Mouse (Mus musculus): ENCODE measurements around the gene Gm19426. TPM values are rescaled to one million over a fixed set of nuclear protein-coding genes. Genes with fewer than 3 reads are reported as not detected.

Gene Gm19426
- not detected for polyA plus RNA-seq (2015; fragmentation: Illumina TruSeq; extraction: RNeasy Lipid Tissue Mini Kit (QIAGEN cat#74804); ENCODE audit: insufficient read depth, low replicate concordance)

GRCm38 (mm10) chr2:84743561-84743960 lies at the start of gene Gm19426:
Gene Gm19426, minus strand, starts transcription at chr2:84743655.

GRCm38 (mm10) chr2:84775241-84775640 lies 31.8 kb upstream of the Gm19426 start, which contains the start of gene Serping1:
Gene Serping1, minus strand, starts transcription at chr2:84775444.

GRCm38 (mm10) chr2:84733579-84734300 lies 9.7 kb downstream of the Gm19426 start, which contains the start of gene Ypel4:
Gene Ypel4, plus strand, starts transcription at chr2:84734058.

GRCm38 (mm10) chr2:84727172-84727858 lies 16.1 kb downstream of the Gm19426 start, which contains the start of gene Clp1:
Gene Clp1, minus strand, starts transcription at chr2:84727350.

GRCm38 (mm10) chr2:84714811-84715561 lies 28.5 kb downstream of the Gm19426 start, which contains the start of gene Zdhhc5:
Gene Zdhhc5, minus strand, starts transcription at chr2:84715180.

Other genes with a start within 250 kb of the Gm19426 start
- 54.6 TPM for gene Ctnnd1, start 92.9 kb downstream of the Gm19426 start, polyA plus RNA-seq (2015; fragmentation: Illumina TruSeq; extraction: RNeasy Lipid Tissue Mini Kit (QIAGEN cat#74804); ENCODE audit: insufficient read depth, low replicate concordance)
- 0.07 TPM for gene Btbd18, start 84.6 kb downstream of the Gm19426 start, polyA plus RNA-seq (2015; fragmentation: Illumina TruSeq; extraction: RNeasy Lipid Tissue Mini Kit (QIAGEN cat#74804); ENCODE audit: insufficient read depth, low replicate concordance)
- gene Selenoh, start 72.9 kb downstream of the Gm19426 start, polyA plus RNA-seq (2015; fragmentation: Illumina TruSeq; extraction: RNeasy Lipid Tissue Mini Kit (QIAGEN cat#74804); ENCODE audit: insufficient read depth, low replicate concordance): 34.9 TPM
- gene Gm28635, start 65.6 kb downstream of the Gm19426 start, polyA plus RNA-seq (2015; fragmentation: Illumina TruSeq; extraction: RNeasy Lipid Tissue Mini Kit (QIAGEN cat#74804); ENCODE audit: insufficient read depth, low replicate concordance): not detected
- 32.3 TPM for gene Med19, start 65.3 kb downstream of the Gm19426 start, polyA plus RNA-seq (2015; fragmentation: Illumina TruSeq; extraction: RNeasy Lipid Tissue Mini Kit (QIAGEN cat#74804); ENCODE audit: insufficient read depth, low replicate concordance)
- 60.1 TPM for gene Tmx2, start 64.5 kb downstream of the Gm19426 start, polyA plus RNA-seq (2015; fragmentation: Illumina TruSeq; extraction: RNeasy Lipid Tissue Mini Kit (QIAGEN cat#74804); ENCODE audit: insufficient read depth, low replicate concordance)
- 39.7 TPM for gene Zdhhc5, start 28.5 kb downstream of the Gm19426 start, polyA plus RNA-seq (2015; fragmentation: Illumina TruSeq; extraction: RNeasy Lipid Tissue Mini Kit (QIAGEN cat#74804); ENCODE audit: insufficient read depth, low replicate concordance)
- 35.0 TPM for gene Clp1, start 16.3 kb downstream of the Gm19426 start, polyA plus RNA-seq (2015; fragmentation: Illumina TruSeq; extraction: RNeasy Lipid Tissue Mini Kit (QIAGEN cat#74804); ENCODE audit: insufficient read depth, low replicate concordance)
- gene Ypel4, start 9.6 kb downstream of the Gm19426 start, polyA plus RNA-seq (2015; fragmentation: Illumina TruSeq; extraction: RNeasy Lipid Tissue Mini Kit (QIAGEN cat#74804); ENCODE audit: insufficient read depth, low replicate concordance): 15.9 TPM
- gene Serping1, start 31.8 kb upstream of the Gm19426 start, polyA plus RNA-seq (2015; fragmentation: Illumina TruSeq; extraction: RNeasy Lipid Tissue Mini Kit (QIAGEN cat#74804); ENCODE audit: insufficient read depth, low replicate concordance): 159 TPM
- 228 TPM for gene Ube2l6, start 55.2 kb upstream of the Gm19426 start, polyA plus RNA-seq (2015; fragmentation: Illumina TruSeq; extraction: RNeasy Lipid Tissue Mini Kit (QIAGEN cat#74804); ENCODE audit: insufficient read depth, low replicate concordance)
- not detected for gene Smtnl1, start 79.0 kb upstream of the Gm19426 start, polyA plus RNA-seq (2015; fragmentation: Illumina TruSeq; extraction: RNeasy Lipid Tissue Mini Kit (QIAGEN cat#74804); ENCODE audit: insufficient read depth, low replicate concordance)
- 16.9 TPM for gene Timm10, start 83.3 kb upstream of the Gm19426 start, polyA plus RNA-seq (2015; fragmentation: Illumina TruSeq; extraction: RNeasy Lipid Tissue Mini Kit (QIAGEN cat#74804); ENCODE audit: insufficient read depth, low replicate concordance)
- 16.0 TPM for gene Slc43a1, start 95.2 kb upstream of the Gm19426 start, polyA plus RNA-seq (2015; fragmentation: Illumina TruSeq; extraction: RNeasy Lipid Tissue Mini Kit (QIAGEN cat#74804); ENCODE audit: insufficient read depth, low replicate concordance)
- gene Rtn4rl2, start 143.1 kb upstream of the Gm19426 start, polyA plus RNA-seq (2015; fragmentation: Illumina TruSeq; extraction: RNeasy Lipid Tissue Mini Kit (QIAGEN cat#74804); ENCODE audit: insufficient read depth, low replicate concordance): not detected
- gene Slc43a3, start 192.9 kb upstream of the Gm19426 start, polyA plus RNA-seq (2015; fragmentation: Illumina TruSeq; extraction: RNeasy Lipid Tissue Mini Kit (QIAGEN cat#74804); ENCODE audit: insufficient read depth, low replicate concordance): 48.3 TPM
- 17.7 TPM for gene Prg2, start 236.8 kb upstream of the Gm19426 start, polyA plus RNA-seq (2015; fragmentation: Illumina TruSeq; extraction: RNeasy Lipid Tissue Mini Kit (QIAGEN cat#74804); ENCODE audit: insufficient read depth, low replicate concordance)
- gene Prg3, start 244.6 kb upstream of the Gm19426 start, polyA plus RNA-seq (2015; fragmentation: Illumina TruSeq; extraction: RNeasy Lipid Tissue Mini Kit (QIAGEN cat#74804); ENCODE audit: insufficient read depth, low replicate concordance): 30.0 TPM

Data from spleen, adult 10 weeks (tissue).